Mouse (Mus musculus) stomach, embryonic 15.5 days (tissue): Measurements from ENCODE around the gene Tfrc. TPM values are rescaled to one million over a fixed set of nuclear protein-coding genes. Genes with fewer than 3 reads are reported as not detected.
A peak's percentile ranks its signal among the peaks of the same experiment; 100 is the strongest.
"Not testable (repeated sequence)": the region's sequence is repeated elsewhere in the genome, so short reads cannot be mapped to it uniquely, and the experiment has no call there.

ENCODE experiments used
- ATAC-seq: fragments of 200-750 bp; cut with Nextera tagmentation; 2 replicates; pipeline ENCODE4 v1.8.0; 2017; ENCODE audit warnings: low read depth, moderate number of reproducible peaks, moderate TSS enrichment; ENCODE audit not compliant: insufficient read depth, low FRiP score
- H3K27ac ChIP-seq: fragments of 300-500 bp; sonication (generic); 2 replicates; pipeline ENCODE4 v1.5.1; 2015; ENCODE audit warnings: mild to moderate bottlenecking, inconsistent platforms
- H3K27me3 ChIP-seq: fragments of 300-500 bp; sonication (generic); replicated peaks from 2 replicates; pipeline ENCODE4 v1.6.1; 2015; ENCODE audit warnings: inconsistent platforms
- H3K36me3 ChIP-seq: fragments of 300-500 bp; sonication (generic); 2 replicates; pipeline ENCODE4 v1.6.1; 2015; ENCODE audit warnings: inconsistent platforms
- H3K4me1 ChIP-seq: fragments of 300-500 bp; sonication (generic); 2 replicates; pipeline ENCODE4 v1.6.1; 2015; ENCODE audit warnings: inconsistent platforms
- H3K4me2 ChIP-seq: fragments of 300-500 bp; sonication (generic); 2 replicates; pipeline ENCODE4 v1.6.1; 2015; ENCODE audit warnings: mild to moderate bottlenecking, inconsistent platforms
- H3K4me3 ChIP-seq: fragments of 300-500 bp; sonication (generic); replicated peaks from 2 replicates; pipeline ENCODE4 v1.5.1; 2015; ENCODE audit warnings: inconsistent platforms
- H3K9ac ChIP-seq: fragments of 300-500 bp; sonication (generic); 2 replicates; pipeline ENCODE4 v1.6.1; 2015; ENCODE audit warnings: inconsistent platforms
- H3K9me3 ChIP-seq: fragments of 300-500 bp; sonication (generic); 2 replicates; pipeline ENCODE4 v1.6.1; 2016; ENCODE audit warnings: inconsistent platforms
- WGBS: fragments of 180-500 bp; shearing (Covaris S2); methylation state at CpG from one replicate; pipeline ENCODE4 v1.1.7; 2015; 5-methylcytosine and 5-hydroxymethylcytosine counted together
- polyA plus RNA-seq: library from polyadenylated mRNA; unstranded; fragments of >200 nt; fragmentation: Nextera tagmentation; extraction: Ambion mirVana; gene quantifications from 2 replicates; pipeline ENCODE4 v1.2.1, GENCODE M21; 2015

Tfrc gene
- polyA plus RNA-seq, 1 experiment from 2014 or later = 68.8 TPM

DNA sequence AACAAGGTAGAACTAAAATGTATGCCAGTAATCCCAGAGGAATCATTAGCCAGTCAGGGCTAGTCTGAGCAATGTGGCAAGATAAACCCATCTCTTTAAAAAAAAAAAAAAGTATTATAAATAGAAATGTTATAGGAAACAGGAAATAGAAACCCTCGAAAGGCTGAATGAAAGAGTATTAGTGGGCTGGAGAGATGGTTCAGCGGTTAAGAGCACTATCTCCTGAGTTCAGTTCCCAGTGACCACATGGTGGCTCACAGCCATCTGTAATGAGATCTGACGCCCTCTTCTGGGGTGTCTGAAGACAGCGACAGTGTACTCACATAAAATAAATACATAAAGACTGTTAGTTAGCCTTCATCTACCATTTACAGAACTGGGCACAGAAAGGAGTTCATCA lies 5.3 kb downstream of the Tfrc start:
- H3K36me3 ChIP-seq = 0 out of 2 replicates have a peak, but pooled peaks cover 3% of the 10 kb centered on the region
- no peak overlapping the region for H3K27ac ChIP-seq
- no peak overlapping the region for H3K4me3 ChIP-seq
- H3K9me3 ChIP-seq = no peaks in the 10 kb centered on the region
- WGBS = 56% methylated on average over 4 of the region's 4 CpGs
- no peak for ATAC-seq
- H3K27me3 ChIP-seq = no peaks in the 10 kb centered on the region
- no peaks in the 10 kb centered on the region for H3K4me1 ChIP-seq
- no peak overlapping the region for H3K4me2 ChIP-seq
- no peak overlapping the region for H3K9ac ChIP-seq

DNA sequence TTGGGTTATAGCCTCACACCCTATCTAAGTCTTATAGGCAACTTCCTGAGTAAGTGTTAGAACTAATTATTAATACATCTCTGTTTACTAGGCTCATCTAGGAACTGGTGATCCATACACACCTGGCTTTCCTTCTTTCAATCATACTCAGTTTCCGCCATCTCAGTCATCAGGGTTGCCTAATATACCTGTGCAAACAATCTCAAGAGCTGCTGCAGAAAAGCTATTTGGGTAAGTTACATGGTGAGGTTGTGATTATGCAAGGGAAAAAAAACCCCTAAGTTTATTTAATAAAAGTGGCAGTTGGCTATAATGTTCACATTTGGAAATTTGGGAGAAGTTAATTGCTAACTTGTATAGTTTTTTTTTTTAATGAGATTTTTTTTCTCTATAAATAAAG lies 10.2 kb downstream of the Tfrc start:
- Histone ChIP-seq H3K9ac (no peak overlapping the region), H3K4me1 (no peaks in the 10 kb centered on the region), H3K4me3 (no peak overlapping the region), H3K27ac (no peak overlapping the region), H3K9me3 (no peaks in the 10 kb centered on the region), H3K4me2 (no peak overlapping the region), H3K27me3 (no peaks in the 10 kb centered on the region), H3K36me3 (peaks cover 19% of the 10 kb centered on the region)
- ATAC-seq = no peak
- 95% methylated on average over 1 of the region's 1 CpGs for WGBS

DNA sequence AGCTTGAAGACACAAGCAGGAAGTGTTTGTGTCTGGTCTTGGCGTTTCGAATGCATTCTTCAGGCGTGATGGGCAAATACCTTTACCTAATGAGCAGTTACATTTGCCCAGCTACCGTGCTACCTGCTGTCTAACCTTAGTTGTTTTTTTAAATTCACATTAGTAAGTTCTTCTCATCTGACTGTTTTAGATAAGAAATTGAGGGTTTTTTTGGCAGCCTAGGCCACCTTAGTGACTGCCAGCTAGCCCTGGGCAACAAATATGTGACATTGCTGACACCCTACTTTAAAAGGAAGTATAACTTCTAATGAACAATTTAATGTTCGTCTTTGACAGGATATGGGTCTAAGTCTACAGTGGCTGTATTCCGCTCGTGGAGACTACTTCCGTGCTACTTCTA lies 19.4 kb downstream of the Tfrc start:
- peaks cover 34% of the 10 kb centered on the region for H3K36me3 ChIP-seq

DNA sequence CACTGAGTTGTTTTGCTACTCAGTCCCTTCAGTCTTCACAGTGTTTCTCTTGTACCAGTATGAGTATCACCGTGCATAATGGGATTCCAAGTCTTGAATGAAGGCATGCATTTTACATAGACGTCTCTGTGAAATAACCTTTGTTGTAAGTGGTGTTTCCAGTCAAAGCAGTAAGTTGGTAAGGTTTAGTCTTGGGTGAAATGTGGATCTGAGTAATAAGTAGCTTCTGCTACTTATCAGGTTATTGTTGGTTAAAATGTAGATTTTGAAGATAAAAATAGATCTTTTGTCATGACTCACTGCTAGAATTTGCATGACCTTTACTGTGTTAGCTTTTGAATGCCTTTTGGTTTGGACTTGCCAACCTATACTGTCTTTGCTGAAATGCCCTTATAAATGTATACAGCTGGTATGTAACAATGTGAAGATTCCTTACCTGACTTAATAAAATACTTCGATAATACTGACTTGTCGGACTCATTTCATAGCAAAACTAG lies 23.7 kb downstream of the Tfrc start:
- ATAC-seq = no peak
- WGBS = 90% methylated on average over 4 of the region's 4 CpGs
- Histone ChIP-seq H3K9ac (no peak overlapping the region), H3K9me3 (no peaks in the 10 kb centered on the region), H3K27ac (no peak overlapping the region), H3K4me2 (no peak overlapping the region), H3K4me3 (no peak overlapping the region), H3K27me3 (no peaks in the 10 kb centered on the region), H3K36me3 (peaks cover 15% of the 10 kb centered on the region), H3K4me1 (no peaks in the 10 kb centered on the region)

More for the DNA sequence above, 19.4 kb downstream of the Tfrc start:
- Histone ChIP-seq H3K27me3 (no peaks in the 10 kb centered on the region), H3K4me2 (no peak overlapping the region), H3K4me3 (no peak overlapping the region), H3K9me3 (no peaks in the 10 kb centered on the region), H3K27ac (no peak overlapping the region), H3K4me1 (no peaks in the 10 kb centered on the region), H3K9ac (no peak overlapping the region)
- whole genome bisulfite sequencing = 89% methylated on average over 8 of the region's 8 CpGs
- ATAC-seq = no peak

GRCm38 (mm10) chr16:32633486-32634012 lies 24.8 kb downstream of the Tfrc start:
- Histone ChIP-seq H3K36me3 (peaks cover 15% of the 10 kb centered on the region), H3K4me3 (no peak overlapping the region), H3K27ac (no peak overlapping the region), H3K9me3 (no peaks in the 10 kb centered on the region), H3K27me3 (no peaks in the 10 kb centered on the region), H3K4me2 (no peak overlapping the region), H3K9ac (no peak overlapping the region), H3K4me1 (no peaks in the 10 kb centered on the region)
- ATAC-seq = no peak
- WGBS = 86% methylated on average over 4 of the region's 4 CpGs

DNA sequence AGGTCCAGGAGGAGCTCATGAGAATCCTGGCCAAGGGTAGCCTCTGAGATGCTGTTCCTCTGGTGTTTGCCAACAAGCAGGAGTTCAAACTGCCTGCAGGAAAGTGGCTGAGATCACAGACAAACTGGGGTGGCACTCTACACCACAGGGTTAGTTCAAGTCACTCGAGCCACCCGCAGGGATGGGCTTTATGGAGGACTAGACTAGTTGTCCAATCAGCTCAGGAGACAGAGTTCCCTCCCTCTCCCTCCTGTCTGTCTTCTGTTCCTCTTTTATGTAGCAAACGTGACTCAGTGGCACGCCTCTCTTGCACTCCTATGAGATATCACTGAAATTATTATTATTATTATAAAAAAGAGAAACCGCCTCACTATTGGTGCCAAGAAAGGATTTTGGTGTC lies 25.5 kb downstream of the Tfrc start:
- no peak overlapping the region for H3K9ac ChIP-seq
- no peaks in the 10 kb centered on the region for H3K27me3 ChIP-seq
- H3K9me3 ChIP-seq = no peaks in the 10 kb centered on the region
- WGBS = 86% methylated on average over 5 of the region's 5 CpGs
- no peak for ATAC-seq
- H3K4me1 ChIP-seq = no peaks in the 10 kb centered on the region
- H3K4me3 ChIP-seq = no peak overlapping the region
- no peak overlapping the region for H3K4me2 ChIP-seq
- H3K36me3 ChIP-seq = peaks cover 10% of the 10 kb centered on the region
- no peak overlapping the region for H3K27ac ChIP-seq

DNA sequence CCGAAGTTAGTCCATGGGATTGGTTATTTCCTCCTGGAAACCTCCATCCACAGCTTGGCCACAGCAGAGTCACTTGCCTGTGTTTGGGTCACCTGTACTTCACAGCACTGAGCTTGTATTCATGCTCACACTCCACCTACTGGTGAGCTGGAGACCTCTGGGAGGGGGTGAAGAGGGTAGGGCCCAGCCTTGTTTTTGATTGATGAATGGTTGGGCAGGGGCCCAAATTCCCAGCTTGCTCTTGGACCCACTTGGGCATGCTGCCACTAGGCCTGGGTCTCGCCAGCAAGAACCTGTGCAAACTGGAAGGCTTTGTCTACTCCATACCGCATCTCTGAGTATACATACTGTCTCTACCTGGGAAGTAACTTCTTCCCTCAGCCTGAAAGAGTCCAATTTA lies 26.6 kb downstream of the Tfrc start:
- H3K36me3 ChIP-seq = peaks cover 4% of the 10 kb centered on the region; the same call in 1 of the 2 replicates
- 58% methylated on average over 3 of the region's 3 CpGs for WGBS
- no peak overlapping the region for H3K27ac ChIP-seq
- no peaks in the 10 kb centered on the region for H3K27me3 ChIP-seq
- no peaks in the 10 kb centered on the region for H3K9me3 ChIP-seq
- H3K4me1 ChIP-seq = no peaks in the 10 kb centered on the region
- no peak overlapping the region for H3K4me3 ChIP-seq
- no peak for ATAC-seq
- no peak overlapping the region for H3K4me2 ChIP-seq
- no peak overlapping the region for H3K9ac ChIP-seq

GRCm38 (mm10) chr16:32636331-32636730 lies 27.6 kb downstream of the Tfrc start:
- H3K27ac ChIP-seq = no peak overlapping the region
- H3K4me1 ChIP-seq = no peaks in the 10 kb centered on the region
- 88% methylated on average over 3 of the region's 3 CpGs for WGBS
- no peaks in the 10 kb centered on the region for H3K9me3 ChIP-seq
- H3K4me3 ChIP-seq = no peak overlapping the region
- H3K9ac ChIP-seq = no peak overlapping the region
- H3K27me3 ChIP-seq = no peaks in the 10 kb centered on the region
- no peak overlapping the region for H3K4me2 ChIP-seq
- no peaks in the 10 kb centered on the region for H3K36me3 ChIP-seq
- no peak for ATAC-seq

GRCm38 (mm10) chr16:32636871-32637521 lies 28.3 kb downstream of the Tfrc start:
- no peak overlapping the region for H3K27ac ChIP-seq
- 34% methylated on average over 6 of the region's 6 CpGs for WGBS
- no peaks in the 10 kb centered on the region; the same call in 1 of the 2 replicates for H3K4me1 ChIP-seq
- H3K4me2 ChIP-seq = no peak overlapping the region
- no peak overlapping the region for H3K4me3 ChIP-seq
- no peaks in the 10 kb centered on the region for H3K9me3 ChIP-seq
- no peak overlapping the region for H3K9ac ChIP-seq
- H3K27me3 ChIP-seq = no peaks in the 10 kb centered on the region
- H3K36me3 ChIP-seq = no peaks in the 10 kb centered on the region
- ATAC-seq = no peak

DNA sequence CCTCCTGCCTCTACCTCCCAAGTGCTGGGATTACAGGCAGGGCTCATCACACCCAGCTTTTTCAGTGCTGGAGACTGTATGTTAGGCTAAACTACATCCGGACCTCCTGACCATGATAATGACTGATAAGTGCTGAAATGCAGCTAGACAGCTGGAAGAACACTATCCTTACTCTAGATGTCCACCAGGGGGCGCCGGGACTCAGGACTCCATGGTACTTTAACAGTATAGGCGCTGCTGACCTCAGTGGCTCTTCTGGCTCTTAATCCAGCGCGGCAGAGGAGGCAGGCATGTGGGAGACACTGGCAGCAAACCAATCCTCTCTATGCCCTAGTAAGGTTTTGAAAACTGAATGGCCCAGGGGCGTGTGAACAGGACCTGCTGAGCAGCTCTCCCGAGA lies 29.8 kb downstream of the Tfrc start:
- no peaks in the 10 kb centered on the region for H3K36me3 ChIP-seq
- H3K9ac ChIP-seq = no peak overlapping the region
- H3K9me3 ChIP-seq = no peaks in the 10 kb centered on the region
- no peak overlapping the region for H3K4me2 ChIP-seq
- H3K27ac ChIP-seq = no peak overlapping the region
- peak; percentile 59; the same call in 1 of the 2 replicates for ATAC-seq
- no peaks in the 10 kb centered on the region for H3K27me3 ChIP-seq
- WGBS = 8% methylated on average over 8 of the region's 8 CpGs
- H3K4me1 ChIP-seq = no peaks in the 10 kb centered on the region; the same call in 1 of the 2 replicates
- H3K4me3 ChIP-seq = no peak overlapping the region

- Histone ChIP-seq H3K4me1 (peaks cover 7% of the 10 kb centered on the region), H3K9me3 (no peaks in the 10 kb centered on the region), H3K36me3 (no peaks in the 10 kb centered on the region), H3K9ac (no peak overlapping the region), H3K4me2 (no peak overlapping the region), H3K27me3 (no peaks in the 10 kb centered on the region), H3K27ac (no peak overlapping the region), H3K4me3 (no peak overlapping the region)
- WGBS = 43% methylated on average over 5 of the region's 5 CpGs
- no peak for ATAC-seq
Observed at GRCm38 (mm10) chr16:32640096-32640495, 31.4 kb downstream of the Tfrc start.

DNA sequence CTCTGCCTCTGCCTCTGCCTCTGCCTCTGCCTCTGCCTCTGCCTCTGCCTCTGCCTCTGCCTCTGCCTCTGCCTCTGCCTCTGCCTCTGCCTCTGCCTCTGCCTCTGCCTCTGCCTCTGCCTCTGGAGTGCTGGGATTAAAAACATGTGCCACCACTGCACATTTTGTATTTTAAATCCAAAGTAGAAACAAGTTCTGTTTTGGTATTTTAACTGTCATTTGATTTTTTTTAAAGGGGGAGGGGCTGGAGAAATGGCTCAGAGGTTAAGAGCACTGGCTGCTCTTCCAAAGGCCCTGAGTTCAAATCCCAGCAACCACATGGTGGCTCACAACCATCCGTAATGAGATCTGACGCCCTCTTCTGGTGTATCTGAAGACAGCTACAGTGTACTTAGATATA lies 32.0 kb downstream of the Tfrc start:
- not testable (repeated sequence) for H3K4me3 ChIP-seq, H3K27ac ChIP-seq, H3K9ac ChIP-seq, ATAC-seq, H3K36me3 ChIP-seq, H3K4me2 ChIP-seq, H3K9me3 ChIP-seq, H3K27me3 ChIP-seq
- 67% methylated on average over 2 of the region's 2 CpGs for WGBS
- peaks cover 13% of the 10 kb centered on the region for H3K4me1 ChIP-seq
